Mouse (Mus musculus): ENCODE measurements around the gene Nutm1. TPM values are rescaled to one million over a fixed set of nuclear protein-coding genes. Genes with fewer than 3 reads are reported as not detected.
A peak's percentile ranks its signal among the peaks of the same experiment; 100 is the strongest.

Nutm1 gene
- polyA plus RNA-seq, 1 experiment from 2014 or later, result not detected

DNA sequence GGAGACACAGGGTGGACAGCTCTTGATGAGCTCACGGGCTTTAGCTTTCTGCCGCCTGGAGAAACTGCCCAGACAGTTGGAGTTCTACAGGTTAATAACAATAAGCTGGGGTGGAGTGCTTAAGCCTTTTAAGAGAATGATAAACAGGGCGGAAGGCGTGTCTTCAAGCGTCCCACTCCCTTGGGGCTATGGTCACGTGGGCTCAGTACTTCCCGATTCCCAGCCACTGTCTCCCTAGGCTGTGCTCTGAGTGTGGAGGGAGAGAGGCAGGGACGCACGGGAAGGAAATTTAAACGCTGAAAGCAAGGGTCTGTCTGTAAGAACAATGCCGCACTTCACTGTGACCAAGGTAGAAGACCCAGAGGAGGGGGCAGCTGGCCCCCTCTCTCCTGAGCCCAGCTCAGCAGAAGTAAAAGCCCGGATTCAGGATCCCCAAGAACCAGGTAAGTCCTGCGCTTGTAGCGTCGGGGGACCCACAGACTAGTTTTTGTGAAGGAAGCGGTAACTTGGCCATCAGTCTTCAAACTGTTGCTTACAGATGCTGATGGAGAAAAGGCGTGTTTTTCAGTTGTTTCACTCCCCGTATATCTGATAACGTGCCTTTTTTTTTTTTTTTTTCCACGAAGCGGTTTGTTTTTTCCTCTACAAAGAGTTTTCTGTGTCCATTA is 25.4 kb upstream of the Nutm1 start:
- H3K4me2 ChIP-seq, result peak overlapping the region; percentile 84

DNA sequence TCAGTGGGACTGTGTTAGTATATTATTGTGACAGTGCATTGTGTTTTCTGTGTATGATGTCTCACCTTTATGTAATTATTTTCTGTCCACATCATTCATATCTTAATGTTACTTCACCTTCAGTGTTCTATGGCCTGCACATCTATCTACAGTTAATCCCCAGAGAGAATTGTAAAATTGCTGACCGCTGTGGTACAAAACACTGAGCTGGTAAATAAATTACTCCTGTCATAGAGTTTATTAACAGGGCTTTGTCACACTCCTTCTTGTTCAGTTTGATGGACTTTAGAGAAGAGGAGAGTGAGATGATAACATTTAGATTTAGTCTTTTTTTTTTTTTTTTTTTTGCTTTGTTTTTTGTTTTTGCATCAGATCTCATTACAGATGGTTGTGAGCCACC is 23.8 kb upstream of the Nutm1 start:
- H3K4me3 ChIP-seq (ENCODE audit: low read depth, low read length), result no peak overlapping the region
- H3K4me1 ChIP-seq (replicated peaks; ENCODE audit: control insufficient read depth, insufficient read depth, low read length), result peaks cover 5% of the 10 kb centered on the region; the same call in 1 of the 2 replicates
- no peak overlapping the region for H3K9ac ChIP-seq (ENCODE audit: low read depth, low read length)
- no peaks in the 10 kb centered on the region for H3K36me3 ChIP-seq (ENCODE audit: control insufficient read depth, insufficient read depth, low read length)
- DNase-seq (ENCODE audit: low spot score) (no peak), ATAC-seq (replicated peaks; ENCODE audit: low FRiP score) (no peak)
- WGBS, result 85% methylated on average over 1 of the region's 1 CpGs
- H3K4me2 ChIP-seq, result no peak overlapping the region
- no peaks in the 10 kb centered on the region for H3K9me3 ChIP-seq (ENCODE audit: control insufficient read depth, low read length)
- no peak overlapping the region for H3K27ac ChIP-seq (ENCODE audit: low read depth, low read length)
- no peaks in the 10 kb centered on the region for H3K27me3 ChIP-seq (replicated peaks; ENCODE audit: control insufficient read depth, insufficient read depth, low read length)

More for the DNA sequence above, 25.4 kb upstream of the Nutm1 start:
- Histone ChIP-seq H3K4me1 (replicated peaks; ENCODE audit: control insufficient read depth, insufficient read depth, low read length) (peaks cover 5% of the 10 kb centered on the region; the same call in 1 of the 2 replicates), H3K36me3 (ENCODE audit: control insufficient read depth, insufficient read depth, low read length) (no peaks in the 10 kb centered on the region), H3K27ac (ENCODE audit: low read depth, low read length) (peak overlapping the region; percentile 23), H3K9me3 (ENCODE audit: control insufficient read depth, low read length) (no peaks in the 10 kb centered on the region), H3K9ac (ENCODE audit: low read depth, low read length) (peak overlapping the region; percentile 77), H3K27me3 (replicated peaks; ENCODE audit: control insufficient read depth, insufficient read depth, low read length) (no peaks in the 10 kb centered on the region), H3K4me3 (ENCODE audit: low read depth, low read length) (peak overlapping the region; percentile 65)
- peak; percentile 95 for ATAC-seq (replicated peaks; ENCODE audit: low FRiP score)
- 1% methylated on average over 21 of the region's 21 CpGs for WGBS
- peak; percentile 59 for DNase-seq (ENCODE audit: low spot score)

DNA sequence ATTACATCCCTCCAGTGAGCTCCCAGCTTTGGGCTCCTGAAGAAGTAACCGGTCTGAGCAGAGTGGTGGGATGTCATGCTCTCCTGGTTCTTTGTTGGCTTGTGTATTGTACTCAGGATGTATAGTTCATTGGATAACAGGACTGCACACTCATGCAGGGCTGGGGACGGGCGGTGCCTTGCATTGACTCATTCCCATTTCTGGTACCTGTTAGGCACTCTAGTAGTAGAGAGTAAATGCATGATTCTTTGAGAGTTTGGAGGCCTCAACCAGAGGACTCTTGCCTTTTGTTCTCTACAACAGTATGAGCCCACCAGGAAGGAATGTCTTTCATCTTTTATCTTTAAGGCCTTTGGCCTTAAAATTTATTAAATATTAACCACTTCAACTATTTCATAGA is 17.8 kb upstream of the Nutm1 start:
- Histone ChIP-seq H3K9ac (ENCODE audit: low read depth, low read length) (no peak overlapping the region), H3K4me2 (no peak overlapping the region), H3K36me3 (ENCODE audit: control insufficient read depth, insufficient read depth, low read length) (no peaks in the 10 kb centered on the region), H3K27me3 (replicated peaks; ENCODE audit: control insufficient read depth, insufficient read depth, low read length) (no peaks in the 10 kb centered on the region), H3K9me3 (ENCODE audit: control insufficient read depth, low read length) (no peaks in the 10 kb centered on the region), H3K4me3 (ENCODE audit: low read depth, low read length) (no peak overlapping the region), H3K4me1 (replicated peaks; ENCODE audit: control insufficient read depth, insufficient read depth, low read length) (peaks cover 2% of the 10 kb centered on the region; the same call in 1 of the 2 replicates), H3K27ac (ENCODE audit: low read depth, low read length) (no peak overlapping the region)
- DNase-seq (ENCODE audit: low spot score) (no peak), ATAC-seq (replicated peaks; ENCODE audit: low FRiP score) (no peak)
- 95% methylated on average over 3 of the region's 3 CpGs for WGBS

DNA sequence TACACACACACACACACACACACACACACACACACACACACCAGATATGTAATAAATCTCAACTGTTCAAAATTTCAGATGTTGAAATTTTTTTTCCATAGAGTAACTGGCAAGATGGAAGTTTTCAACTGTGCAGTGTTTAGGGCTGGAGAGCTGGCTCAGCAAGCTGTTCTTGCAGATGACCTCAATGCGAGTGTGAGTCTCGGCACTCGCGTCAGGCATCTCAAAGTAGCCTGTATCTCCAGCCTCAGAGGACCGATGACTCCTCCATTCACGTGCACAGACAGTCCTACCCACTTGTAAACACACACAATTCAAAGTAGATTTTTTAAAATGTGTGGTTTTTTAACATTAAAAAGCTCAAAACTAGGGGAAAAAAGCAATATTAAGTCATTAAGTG is 14.4 kb upstream of the Nutm1 start:
- ATAC-seq (replicated peaks; ENCODE audit: low FRiP score) (no peak), DNase-seq (ENCODE audit: low spot score) (no peak)
- Histone ChIP-seq H3K9me3 (ENCODE audit: control insufficient read depth, low read length) (no peaks in the 10 kb centered on the region), H3K36me3 (ENCODE audit: control insufficient read depth, insufficient read depth, low read length) (no peaks in the 10 kb centered on the region), H3K27me3 (replicated peaks; ENCODE audit: control insufficient read depth, insufficient read depth, low read length) (no peaks in the 10 kb centered on the region), H3K4me2 (no peak overlapping the region; the same call in 1 of the 2 replicates), H3K4me1 (replicated peaks; ENCODE audit: control insufficient read depth, insufficient read depth, low read length) (0 out of 2 replicates have a peak, but pooled peaks cover 6% of the 10 kb centered on the region), H3K4me3 (ENCODE audit: low read depth, low read length) (no peak overlapping the region), H3K9ac (ENCODE audit: low read depth, low read length) (no peak overlapping the region), H3K27ac (ENCODE audit: low read depth, low read length) (no peak overlapping the region)
- WGBS, result 94% methylated on average over 6 of the region's 6 CpGs

DNA sequence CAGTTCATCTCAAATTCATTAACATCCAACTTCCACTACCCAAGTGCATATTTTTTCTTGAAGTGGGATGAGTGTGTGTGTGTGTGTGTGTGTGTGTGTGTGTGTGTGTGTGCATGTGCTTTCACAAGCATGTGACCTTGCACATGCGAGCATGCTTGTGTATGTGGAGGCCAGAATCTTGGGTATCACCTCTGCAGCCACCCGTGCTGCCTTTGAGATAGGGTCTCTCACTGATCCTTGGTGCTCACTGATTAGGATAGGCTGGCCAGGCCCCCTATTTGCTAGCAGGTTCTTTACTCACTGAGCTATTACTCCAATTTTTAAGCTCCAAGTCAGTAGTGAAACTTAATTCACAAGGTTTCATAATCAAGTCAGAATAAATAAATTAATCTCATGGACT is 13.8 kb upstream of the Nutm1 start:
- Histone ChIP-seq H3K4me2 (peak overlapping the region; percentile 8; the same call in 1 of the 2 replicates), H3K27ac (ENCODE audit: low read depth, low read length) (no peak overlapping the region), H3K36me3 (ENCODE audit: control insufficient read depth, insufficient read depth, low read length) (no peaks in the 10 kb centered on the region), H3K4me1 (replicated peaks; ENCODE audit: control insufficient read depth, insufficient read depth, low read length) (0 out of 2 replicates have a peak, but pooled peaks cover 6% of the 10 kb centered on the region), H3K27me3 (replicated peaks; ENCODE audit: control insufficient read depth, insufficient read depth, low read length) (no peaks in the 10 kb centered on the region), H3K4me3 (ENCODE audit: low read depth, low read length) (no peak overlapping the region), H3K9ac (ENCODE audit: low read depth, low read length) (no peak overlapping the region), H3K9me3 (ENCODE audit: control insufficient read depth, low read length) (no peaks in the 10 kb centered on the region)
- 54% methylated on average over 2 of the region's 2 CpGs for WGBS
- ATAC-seq (replicated peaks; ENCODE audit: low FRiP score) (peak; percentile 89), DNase-seq (ENCODE audit: low spot score) (no peak)

DNA sequence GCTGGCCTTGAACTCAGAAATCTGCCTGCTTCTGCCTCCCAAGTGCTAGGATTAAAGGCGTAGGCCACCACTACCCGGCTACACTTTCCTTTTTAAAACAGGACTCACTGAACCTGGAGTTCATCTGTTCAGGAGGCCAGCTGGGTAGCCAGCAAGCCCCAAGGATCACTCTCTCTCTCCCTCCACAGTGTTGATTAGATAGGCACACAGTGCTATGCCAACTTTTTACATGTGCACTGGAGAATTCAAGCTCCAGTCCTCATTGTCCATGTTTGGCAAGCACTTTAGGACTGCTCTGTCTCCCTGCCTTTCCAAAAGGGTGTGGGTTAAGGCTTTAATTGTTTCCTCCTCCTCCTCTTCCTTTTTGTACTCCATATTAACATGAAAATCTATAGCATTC is 10.9 kb upstream of the Nutm1 start:
- Histone ChIP-seq H3K9ac (ENCODE audit: low read depth, low read length) (no peak overlapping the region), H3K4me3 (ENCODE audit: low read depth, low read length) (no peak overlapping the region), H3K4me1 (replicated peaks; ENCODE audit: control insufficient read depth, insufficient read depth, low read length) (peaks cover 13% of the 10 kb centered on the region), H3K4me2 (no peak overlapping the region), H3K27ac (ENCODE audit: low read depth, low read length) (no peak overlapping the region), H3K27me3 (replicated peaks; ENCODE audit: control insufficient read depth, insufficient read depth, low read length) (no peaks in the 10 kb centered on the region), H3K36me3 (ENCODE audit: control insufficient read depth, insufficient read depth, low read length) (no peaks in the 10 kb centered on the region), H3K9me3 (ENCODE audit: control insufficient read depth, low read length) (no peaks in the 10 kb centered on the region)
- WGBS, result 88% methylated on average over 2 of the region's 2 CpGs
- no peak for DNase-seq (ENCODE audit: low spot score)
- no peak for ATAC-seq (replicated peaks; ENCODE audit: low FRiP score)

DNA sequence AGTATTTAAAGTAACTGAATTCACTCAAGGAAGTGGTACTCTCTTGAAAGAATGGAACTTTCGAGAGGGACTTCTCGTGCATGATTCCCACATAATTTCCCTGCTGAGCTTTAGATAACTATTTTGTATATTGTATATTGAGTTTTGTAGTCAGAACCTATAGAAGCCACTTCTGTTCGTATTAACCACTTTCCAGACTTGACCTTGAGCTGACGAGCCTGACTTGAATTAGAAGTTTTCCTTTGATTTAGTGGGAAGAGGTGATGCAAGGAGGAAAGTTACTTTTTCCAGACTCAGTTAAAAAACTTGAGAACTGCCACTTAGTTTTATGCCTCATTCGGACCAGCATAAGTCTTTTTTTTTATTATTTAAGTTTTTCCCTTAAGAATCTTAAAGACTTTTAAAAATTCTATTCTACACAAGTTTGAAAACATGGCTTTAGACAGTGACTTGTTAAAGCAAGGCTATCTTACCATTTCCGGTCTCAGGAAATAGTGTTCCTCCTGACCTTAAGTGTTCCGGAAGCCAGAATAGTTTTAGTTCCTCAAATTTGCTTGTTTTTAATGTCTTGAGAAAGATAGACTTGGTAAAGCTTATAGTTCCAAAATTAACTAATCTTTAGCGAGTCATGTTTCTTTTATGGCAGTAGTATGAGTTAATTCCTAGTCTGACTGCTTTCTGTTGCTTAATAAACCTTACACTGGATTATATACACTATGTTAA is 8.6 kb upstream of the Nutm1 start:
- DNase-seq (ENCODE audit: low spot score) (no peak), ATAC-seq (replicated peaks; ENCODE audit: low FRiP score) (no peak)
- H3K4me2 ChIP-seq, result peak overlapping the region; percentile 94
- WGBS, result 40% methylated on average over 8 of the region's 8 CpGs
- H3K4me3 ChIP-seq (ENCODE audit: low read depth, low read length), result peak overlapping the region; percentile 77
- no peaks in the 10 kb centered on the region for H3K9me3 ChIP-seq (ENCODE audit: control insufficient read depth, low read length)
- H3K9ac ChIP-seq (ENCODE audit: low read depth, low read length), result no peak overlapping the region
- no peaks in the 10 kb centered on the region for H3K36me3 ChIP-seq (ENCODE audit: control insufficient read depth, insufficient read depth, low read length)
- peaks cover 18% of the 10 kb centered on the region for H3K4me1 ChIP-seq (replicated peaks; ENCODE audit: control insufficient read depth, insufficient read depth, low read length)
- H3K27me3 ChIP-seq (replicated peaks; ENCODE audit: control insufficient read depth, insufficient read depth, low read length), result no peaks in the 10 kb centered on the region
- no peak overlapping the region for H3K27ac ChIP-seq (ENCODE audit: low read depth, low read length)

DNA sequence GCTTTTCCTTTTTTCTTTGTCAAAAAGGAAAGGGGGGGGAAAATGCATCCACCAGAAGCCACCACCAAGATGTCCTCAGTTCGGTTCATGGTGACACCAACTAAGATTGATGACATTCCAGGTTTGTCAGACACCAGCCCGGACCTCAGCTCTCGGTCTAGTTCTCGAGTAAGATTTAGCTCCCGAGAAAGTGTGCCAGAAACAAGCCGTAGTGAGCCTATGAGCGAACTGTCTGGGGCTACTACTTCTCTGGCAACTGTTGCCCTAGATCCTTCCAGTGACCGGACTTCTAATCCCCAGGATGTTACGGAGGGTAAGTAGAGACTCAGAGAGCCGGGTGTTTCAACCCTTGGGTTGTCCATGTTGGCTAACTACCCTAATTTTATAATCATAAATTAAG is 7.7 kb upstream of the Nutm1 start:
- no peak overlapping the region for H3K27ac ChIP-seq (ENCODE audit: low read depth, low read length)
- no peaks in the 10 kb centered on the region for H3K27me3 ChIP-seq (replicated peaks; ENCODE audit: control insufficient read depth, insufficient read depth, low read length)
- 30% methylated on average over 10 of the region's 10 CpGs for WGBS
- no peak for ATAC-seq (replicated peaks; ENCODE audit: low FRiP score)
- no peaks in the 10 kb centered on the region for H3K9me3 ChIP-seq (ENCODE audit: control insufficient read depth, low read length)
- H3K4me3 ChIP-seq (ENCODE audit: low read depth, low read length), result peak overlapping the region; percentile 77
- peak overlapping the region; percentile 12; the same call in 1 of the 2 replicates for H3K9ac ChIP-seq (ENCODE audit: low read depth, low read length)
- no peak for DNase-seq (ENCODE audit: low spot score)
- H3K36me3 ChIP-seq (ENCODE audit: control insufficient read depth, insufficient read depth, low read length), result no peaks in the 10 kb centered on the region
- H3K4me2 ChIP-seq, result peak overlapping the region; percentile 94
- H3K4me1 ChIP-seq (replicated peaks; ENCODE audit: control insufficient read depth, insufficient read depth, low read length), result peaks cover 18% of the 10 kb centered on the region

DNA sequence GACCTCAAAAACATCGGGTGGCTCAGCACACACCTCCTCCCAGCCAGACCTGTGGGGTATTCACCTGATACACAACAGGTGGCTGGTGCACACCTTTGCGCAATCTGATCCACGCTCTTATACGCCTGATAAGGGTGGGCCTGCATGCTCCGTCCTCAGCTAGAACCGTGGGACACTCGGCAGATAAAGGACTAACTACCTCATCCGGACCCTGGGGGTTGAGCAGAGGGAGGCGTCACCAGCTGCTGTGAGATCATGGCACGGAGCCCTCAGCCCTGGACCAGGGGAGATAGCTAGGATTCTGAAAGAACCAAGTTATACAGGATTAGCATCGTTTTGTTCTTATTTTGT is 7.1 kb upstream of the Nutm1 start, which contains the start of gene Gm21985:
Gene Gm21985, plus strand, starts transcription at position 73 of the 351 bp plus-strand sequence.
- H3K9me3 ChIP-seq (ENCODE audit: control insufficient read depth, low read length), result no peaks in the 10 kb centered on the region
- H3K9ac ChIP-seq (ENCODE audit: low read depth, low read length), result peak within 1 kb of the TSS; percentile 78
- no peaks in the 10 kb centered on the region for H3K27me3 ChIP-seq (replicated peaks; ENCODE audit: control insufficient read depth, insufficient read depth, low read length)
- H3K27ac ChIP-seq (ENCODE audit: low read depth, low read length), result peak within 1 kb of the TSS; percentile 88
- DNase-seq (ENCODE audit: low spot score) (no peak), ATAC-seq (replicated peaks; ENCODE audit: low FRiP score) (peak; percentile 52)
- H3K4me3 ChIP-seq (ENCODE audit: low read depth, low read length), result peak within 1 kb of the TSS; percentile 77
- peaks cover 18% of the 10 kb centered on the region for H3K4me1 ChIP-seq (replicated peaks; ENCODE audit: control insufficient read depth, insufficient read depth, low read length)
- no peaks in the 10 kb centered on the region for H3K36me3 ChIP-seq (ENCODE audit: control insufficient read depth, insufficient read depth, low read length)
- under 1% methylated on average over 11 of the region's 11 CpGs for WGBS
- H3K4me2 ChIP-seq, result peak within 1 kb of the TSS; percentile 94

Measured in liver, embryonic 11.5 days (tissue).